Mouse (Mus musculus) erythroblast, embryonic 14.5 days (primary cell): ENCODE measurements at regions not wholly inside any gene's neighbourhood (a gene's known extent, or its start where the extent isn't known, plus 50 kb on each side); places are given as distances from the start of the nearest gene placed in this dataset.

ENCODE experiments used
- H3K27me3 ChIP-seq: 2 replicates; pipeline ENCODE4 v1.6.1; 2012; ENCODE audit warnings: inconsistent platforms; ENCODE audit not compliant: control insufficient read depth
- H3K36me3 ChIP-seq: 2 replicates; pipeline ENCODE4 v1.6.1; 2012; ENCODE audit warnings: mild to moderate bottlenecking, inconsistent platforms; ENCODE audit not compliant: control insufficient read depth
- H3K4me1 ChIP-seq: 2 replicates; pipeline ENCODE4 v1.6.1; 2012; ENCODE audit warnings: inconsistent platforms; ENCODE audit not compliant: control insufficient read depth
- H3K4me3 ChIP-seq: replicated peaks from 2 replicates; pipeline ENCODE3; 2012; ENCODE audit warnings: moderate library complexity, mild to moderate bottlenecking, inconsistent platforms
- H3K9me3 ChIP-seq: 2 replicates; pipeline ENCODE4 v1.6.1; 2012; ENCODE audit warnings: low read length, inconsistent platforms, mixed read lengths; ENCODE audit not compliant: control insufficient read depth
- GATA1 ChIP-seq: IDR thresholded peaks from 2 replicates; pipeline ENCODE4 v1.6.1; 2012; ENCODE audit warnings: low read length, inconsistent platforms, mixed read lengths
- TAL1 ChIP-seq: IDR thresholded peaks from 3 replicates; pipeline ENCODE4 v1.6.1; 2012; ENCODE audit warnings: low read length, inconsistent platforms, mixed read lengths

DNA sequence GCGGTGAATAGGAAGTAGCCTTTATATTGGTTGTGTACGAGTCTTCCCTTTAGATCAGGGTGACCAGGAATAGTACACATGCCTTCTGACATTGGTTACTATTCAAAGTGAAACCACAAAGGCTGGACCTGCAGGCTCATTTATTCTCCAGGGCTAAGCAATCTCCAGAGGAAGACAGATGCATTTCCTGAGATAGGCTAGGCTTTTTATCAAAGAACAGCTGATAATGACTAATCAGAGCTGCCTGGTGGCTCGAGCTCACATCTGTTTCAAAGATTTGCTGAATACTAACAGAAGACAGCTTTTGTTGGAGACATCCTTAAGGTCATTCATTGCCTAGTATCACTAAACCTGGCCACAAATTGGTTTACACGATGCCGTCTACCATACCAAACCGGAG is 838.1 kb downstream of the Epha4 start:
- H3K27me3 ChIP-seq, result no peaks in the 10 kb centered on the region
- TF ChIP-seq GATA1 (no peak), TAL1 (no peak)
- H3K4me1 ChIP-seq, result no peaks in the 10 kb centered on the region
- H3K9me3 ChIP-seq, result no peaks in the 10 kb centered on the region
- no peaks in the 10 kb centered on the region for H3K36me3 ChIP-seq
- H3K4me3 ChIP-seq, result no peak overlapping the region

DNA sequence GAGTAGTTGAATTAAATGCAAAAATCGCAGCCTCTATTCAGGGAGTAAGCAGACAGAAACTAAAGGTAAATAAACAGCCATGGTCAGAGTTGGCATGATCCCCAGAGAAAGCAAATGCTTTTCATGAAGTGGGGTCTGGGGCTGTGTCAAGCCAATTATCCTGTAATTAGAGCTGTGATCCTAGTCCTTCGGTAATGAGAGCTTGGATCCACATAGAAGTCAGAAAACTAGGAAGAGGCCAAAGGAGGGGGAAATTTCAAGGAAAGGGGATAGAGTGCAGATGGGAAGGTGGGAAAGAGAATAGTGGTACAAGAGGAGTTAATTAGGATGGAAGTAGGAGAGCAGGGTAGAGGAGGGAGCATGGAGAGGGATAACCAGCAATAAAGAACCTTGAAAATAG is 809.3 kb downstream of the Epha4 start:
- TF ChIP-seq GATA1 (no peak), TAL1 (no peak)
- H3K36me3 ChIP-seq, result no peaks in the 10 kb centered on the region
- no peaks in the 10 kb centered on the region for H3K27me3 ChIP-seq
- H3K4me1 ChIP-seq, result no peaks in the 10 kb centered on the region
- no peak overlapping the region for H3K4me3 ChIP-seq
- peaks cover 2% of the 10 kb centered on the region; the same call in 1 of the 2 replicates for H3K9me3 ChIP-seq

DNA sequence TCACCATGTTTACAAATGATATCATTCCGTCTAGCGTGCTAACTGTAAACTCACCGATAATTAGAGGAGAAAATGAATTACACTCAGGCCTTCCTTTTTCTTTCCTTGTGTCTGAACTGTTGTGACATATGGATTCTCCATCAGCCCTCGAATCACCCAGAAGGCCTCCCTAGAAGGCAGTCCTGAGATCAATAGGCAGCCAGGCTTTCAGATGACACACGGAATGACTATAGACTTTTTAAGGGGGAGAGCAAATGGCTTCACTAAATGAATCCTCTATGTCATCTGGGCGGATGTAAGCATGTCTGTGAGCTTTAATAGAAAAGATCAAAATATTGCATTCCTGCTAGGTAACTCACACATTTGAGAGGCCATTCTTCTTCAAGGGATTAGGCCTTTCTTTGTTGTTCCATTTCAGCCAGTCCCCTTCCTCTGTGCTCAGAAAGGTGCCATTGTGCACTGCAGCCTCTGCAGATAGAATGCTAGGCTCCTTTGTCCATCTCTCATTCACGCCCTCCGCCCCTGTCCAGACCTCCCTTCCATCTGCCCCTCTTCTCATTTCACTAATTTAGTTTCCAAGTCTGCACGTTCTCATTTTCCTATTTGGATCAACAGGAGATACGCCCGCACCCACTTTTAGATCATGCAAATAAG is 797.1 kb downstream of the Epha4 start:
- TF ChIP-seq GATA1, result no peak
- TF ChIP-seq TAL1, result no peak
- Histone ChIP-seq H3K4me1 (no peaks in the 10 kb centered on the region), H3K4me3 (no peak overlapping the region), H3K36me3 (no peaks in the 10 kb centered on the region), H3K9me3 (0 out of 2 replicates have a peak, but pooled peaks cover 4% of the 10 kb centered on the region), H3K27me3 (no peaks in the 10 kb centered on the region)

DNA sequence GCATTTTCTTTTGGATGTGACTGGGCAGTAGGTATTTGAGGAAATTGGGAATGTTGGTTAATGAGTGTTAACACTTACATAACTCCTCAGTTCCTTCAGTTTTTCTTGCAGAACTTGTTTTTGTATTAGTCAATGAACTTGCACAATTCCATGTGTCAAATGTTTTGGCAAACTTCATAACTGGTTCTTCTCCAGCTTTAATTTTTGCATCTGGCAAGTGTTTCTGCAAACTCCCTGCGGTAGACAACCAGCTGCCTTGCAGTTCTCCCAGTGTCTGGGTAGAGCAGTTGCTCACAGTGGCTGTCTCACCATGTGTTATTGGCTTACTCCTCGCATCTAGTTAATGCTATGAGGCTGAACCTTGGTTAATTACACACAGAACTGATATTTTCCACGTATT is 790.4 kb downstream of the Epha4 start:
- Histone ChIP-seq H3K27me3 (no peaks in the 10 kb centered on the region), H3K4me3 (no peak overlapping the region), H3K36me3 (no peaks in the 10 kb centered on the region), H3K4me1 (no peaks in the 10 kb centered on the region), H3K9me3 (no peaks in the 10 kb centered on the region)
- TF ChIP-seq TAL1 (no peak), GATA1 (no peak)

DNA sequence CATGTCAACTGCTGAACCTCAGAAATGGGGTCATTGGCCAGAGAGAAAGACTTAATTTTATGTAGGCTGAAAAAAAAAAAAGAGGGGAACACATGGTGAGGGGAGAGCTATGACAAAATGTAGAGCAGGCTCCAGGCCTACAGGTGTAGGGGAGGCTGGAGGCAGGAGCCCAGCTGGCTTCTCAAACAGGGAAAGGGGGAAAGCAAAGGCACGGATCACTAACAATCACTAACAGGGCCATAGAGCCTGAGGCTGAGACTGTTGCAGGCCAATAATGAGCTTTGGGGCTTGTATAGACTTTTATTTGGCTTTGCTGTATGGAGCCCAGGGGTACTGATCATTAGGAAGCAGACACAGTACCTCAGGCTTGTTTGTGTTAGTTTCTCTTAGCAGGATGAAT is 777.9 kb downstream of the Epha4 start:
- no peaks in the 10 kb centered on the region for H3K4me1 ChIP-seq
- no peaks in the 10 kb centered on the region for H3K36me3 ChIP-seq
- no peak for TF ChIP-seq TAL1
- TF ChIP-seq GATA1, result no peak

DNA sequence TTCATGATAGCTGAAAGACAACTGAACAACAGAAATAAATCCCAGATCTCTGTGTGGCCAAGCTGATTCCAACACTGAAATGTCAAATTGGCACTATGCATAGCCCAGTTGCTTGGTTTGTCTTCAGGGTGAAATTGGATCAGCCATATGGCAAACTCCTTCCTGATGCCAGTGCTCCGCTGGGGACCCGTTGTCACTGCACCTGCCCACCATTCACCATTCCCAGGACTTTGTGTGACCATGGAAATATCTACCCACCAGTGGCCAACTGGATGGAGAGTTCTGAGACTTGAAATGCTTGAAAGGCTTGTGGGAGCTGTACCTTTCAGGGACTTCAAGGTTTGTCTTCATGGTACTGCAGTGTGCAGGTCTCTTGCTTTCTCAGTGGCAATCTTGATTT is 777.2 kb downstream of the Epha4 start:
- Histone ChIP-seq H3K27me3 (no peaks in the 10 kb centered on the region), H3K4me1 (no peaks in the 10 kb centered on the region), H3K36me3 (no peaks in the 10 kb centered on the region), H3K9me3 (peaks cover 2% of the 10 kb centered on the region; the same call in 1 of the 2 replicates), H3K4me3 (no peak overlapping the region)
- TF ChIP-seq TAL1 (no peak), GATA1 (no peak)

More for the DNA sequence above, 777.9 kb downstream of the Epha4 start:
- Histone ChIP-seq H3K4me3 (no peak overlapping the region), H3K9me3 (peaks cover 2% of the 10 kb centered on the region; the same call in 1 of the 2 replicates), H3K27me3 (no peaks in the 10 kb centered on the region)

DNA sequence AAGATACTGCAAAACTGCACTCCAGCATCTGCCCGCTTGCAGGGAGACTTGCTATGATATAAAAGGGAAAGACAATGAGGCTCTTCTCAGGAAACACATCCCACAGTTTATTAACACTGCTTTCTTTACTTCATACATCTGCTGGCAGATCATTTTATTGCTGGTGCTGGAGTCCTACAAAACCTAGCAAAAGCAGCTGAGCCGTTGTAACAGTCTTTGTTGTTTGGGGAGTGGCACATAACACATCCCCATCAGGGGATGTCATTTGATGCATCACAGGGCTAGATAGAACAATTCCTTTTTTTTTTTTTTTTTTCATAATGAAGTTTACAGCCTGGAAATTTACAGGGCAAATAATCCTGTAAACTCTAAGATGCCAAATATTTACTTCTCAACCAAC is 742.2 kb downstream of the Epha4 start:
- no peaks in the 10 kb centered on the region for H3K27me3 ChIP-seq
- peaks cover 2% of the 10 kb centered on the region; the same call in 1 of the 2 replicates for H3K9me3 ChIP-seq
- no peaks in the 10 kb centered on the region for H3K4me1 ChIP-seq
- no peak overlapping the region for H3K4me3 ChIP-seq
- no peaks in the 10 kb centered on the region for H3K36me3 ChIP-seq
- TF ChIP-seq GATA1, result no peak
- TF ChIP-seq TAL1, result no peak

DNA sequence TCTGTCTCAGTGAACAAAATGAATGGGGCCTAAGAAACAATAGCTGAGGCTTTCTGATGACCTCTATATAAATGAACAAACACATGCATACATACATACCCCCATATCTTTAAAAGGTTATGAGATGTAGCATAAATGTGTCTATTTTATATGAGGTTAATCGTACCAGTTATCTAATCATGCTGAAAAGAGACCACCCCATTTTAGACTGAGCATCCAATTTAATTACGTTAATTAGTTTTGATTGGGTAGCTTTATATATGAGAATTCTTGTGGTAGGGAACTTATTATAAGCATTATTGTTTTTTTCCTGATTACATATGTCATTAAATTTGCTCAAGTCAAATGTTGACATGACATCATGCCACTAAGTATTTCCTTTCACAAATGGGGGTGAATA is 728.0 kb downstream of the Epha4 start:
- no peaks in the 10 kb centered on the region for H3K27me3 ChIP-seq
- no peaks in the 10 kb centered on the region for H3K4me1 ChIP-seq
- TF ChIP-seq GATA1 (no peak), TAL1 (no peak)

DNA sequence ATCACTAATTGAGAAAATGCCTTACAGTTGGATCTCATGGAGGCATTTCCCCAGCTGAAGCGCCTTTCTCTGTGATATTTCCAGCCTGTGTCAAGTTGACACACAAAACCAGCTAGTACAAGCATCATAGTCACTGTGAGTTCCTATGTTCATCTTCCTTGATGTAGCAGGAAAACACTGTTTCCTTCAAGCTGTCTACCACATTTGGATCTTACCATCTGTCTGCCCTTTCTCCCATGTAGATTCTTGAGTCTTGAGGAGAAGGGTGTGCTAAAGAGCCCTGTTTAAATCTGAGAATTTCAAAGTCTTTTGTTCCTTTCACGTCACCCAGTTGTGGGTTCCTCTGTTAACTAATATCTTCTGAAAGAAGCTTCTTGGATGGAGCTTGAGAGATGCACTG is 721.5 kb downstream of the Epha4 start:
- H3K9me3 ChIP-seq, result no peaks in the 10 kb centered on the region
- TF ChIP-seq TAL1 (no peak), GATA1 (no peak)
- H3K4me1 ChIP-seq, result no peaks in the 10 kb centered on the region
- no peaks in the 10 kb centered on the region for H3K27me3 ChIP-seq
- no peaks in the 10 kb centered on the region for H3K36me3 ChIP-seq
- H3K4me3 ChIP-seq, result no peak overlapping the region

More for the DNA sequence above, 728.0 kb downstream of the Epha4 start:
- no peak overlapping the region for H3K4me3 ChIP-seq
- H3K9me3 ChIP-seq, result no peaks in the 10 kb centered on the region
- H3K36me3 ChIP-seq, result no peaks in the 10 kb centered on the region

DNA sequence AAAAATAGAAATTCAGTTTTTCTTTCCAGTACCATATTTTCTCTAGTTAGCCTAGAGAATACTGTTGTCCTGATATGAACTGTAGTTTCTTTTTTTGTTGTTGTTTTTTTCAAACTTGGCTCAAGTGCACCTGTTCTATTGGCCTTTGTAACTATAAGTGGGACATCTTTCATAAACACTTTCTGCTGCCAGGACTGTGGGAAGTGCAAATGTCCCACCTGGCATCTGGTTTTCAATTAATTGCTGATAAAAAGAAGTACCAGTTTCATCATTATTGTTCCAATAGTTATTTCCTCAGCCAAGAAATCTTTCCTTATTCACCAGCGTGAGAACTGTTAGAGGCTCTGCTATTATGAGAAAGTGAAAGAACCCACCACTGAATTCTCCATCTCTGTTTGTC is 695.0 kb downstream of the Epha4 start:
- H3K9me3 ChIP-seq, result no peaks in the 10 kb centered on the region
- no peak overlapping the region for H3K4me3 ChIP-seq
- H3K36me3 ChIP-seq, result no peaks in the 10 kb centered on the region
- no peaks in the 10 kb centered on the region for H3K27me3 ChIP-seq
- H3K4me1 ChIP-seq, result no peaks in the 10 kb centered on the region
- TF ChIP-seq GATA1 (no peak), TAL1 (no peak)
